Mouse (Mus musculus): ENCODE data around the gene Tcf7l2.

The Tcf7l2 gene

GRCm38 (mm10) chr19:55939090-55939489, 197.5 kb downstream of the Tcf7l2 start:
- no peak for DNase-seq (ENCODE audit: low read depth, low spot score)

GRCm38 (mm10) chr19:55939719-55940118, 198.1 kb downstream of the Tcf7l2 start:
- DNase-seq (ENCODE audit: low read depth, low spot score), result no peak

- peak; percentile 14 for DNase-seq (ENCODE audit: low read depth, low spot score)
Measured at GRCm38 (mm10) chr19:55940538-55941252, 199.1 kb downstream of the Tcf7l2 start.

GRCm38 (mm10) chr19:55941253-55942125, 199.9 kb downstream of the Tcf7l2 start:
- peak; percentile 11 for DNase-seq (ENCODE audit: low read depth, low spot score)

- DNase-seq (ENCODE audit: low read depth, low spot score), result no peak
Measured at GRCm38 (mm10) chr19:55951397-55951796, 209.8 kb downstream of the Tcf7l2 start.

GRCm38 (mm10) chr19:55953207-55953606, 211.6 kb downstream of the Tcf7l2 start:
- no peak for DNase-seq (ENCODE audit: low read depth, low spot score)

GRCm38 (mm10) chr19:55955126-55955525, 213.5 kb downstream of the Tcf7l2 start:
- no peak for DNase-seq (ENCODE audit: low read depth, low spot score)

GRCm38 (mm10) chr19:55956745-55957144, 215.1 kb downstream of the Tcf7l2 start:
- DNase-seq (ENCODE audit: low read depth, low spot score), result no peak

- DNase-seq (ENCODE audit: low read depth, low spot score), result no peak
Measured at GRCm38 (mm10) chr19:55964421-55964820, 222.8 kb downstream of the Tcf7l2 start.

- peak; percentile 2 for DNase-seq (ENCODE audit: low read depth, low spot score)
Measured at GRCm38 (mm10) chr19:55966066-55966465, 224.4 kb downstream of the Tcf7l2 start.

GRCm38 (mm10) chr19:55969929-55970531, 228.4 kb downstream of the Tcf7l2 start:
- peak; percentile 16 for DNase-seq (ENCODE audit: low read depth, low spot score)

GRCm38 (mm10) chr19:55976073-55976472, 234.5 kb downstream of the Tcf7l2 start:
- no peak for DNase-seq (ENCODE audit: low read depth, low spot score)

All from mesoderm, embryonic 11.5 days (tissue).